Mouse (Mus musculus) bone marrow macrophage, adult 2 months (primary cell): ENCODE measurements around the gene Hist1h4h. TPM values are rescaled to one million over a fixed set of nuclear protein-coding genes. Genes with fewer than 3 reads are reported as not detected.

Experiments used
- H3K27ac ChIP-seq: 2 replicates; pipeline ENCODE4 v1.5.1; 2012; ENCODE audit warnings: low read depth, low read length; ENCODE audit not compliant: insufficient read depth
- H3K4me1 ChIP-seq: 2 replicates; pipeline ENCODE4 v1.6.1; 2012; ENCODE audit warnings: low read length; ENCODE audit not compliant: control insufficient read depth, insufficient read depth
- H3K4me3 ChIP-seq: 2 replicates; pipeline ENCODE4 v1.5.1; 2012; ENCODE audit warnings: mild to moderate bottlenecking, low read length, moderate library complexity; ENCODE audit not compliant: insufficient read depth
- CTCF ChIP-seq: IDR thresholded peaks from 2 replicates; pipeline ENCODE4 v1.5.1; 2012; ENCODE audit warnings: low read depth, mild to moderate bottlenecking, low read length, moderate library complexity
- POLR2A ChIP-seq: IDR thresholded peaks from 2 replicates; pipeline ENCODE4 v1.6.1; 2012; ENCODE audit warnings: mild to moderate bottlenecking, low read depth, low read length, borderline replicate concordance
- polyA plus RNA-seq: library from polyadenylated mRNA; stranded (reverse); fragments of >200 nt; gene quantifications from 2 replicates; pipeline ENCODE4 v1.2.4, GENCODE M21; 2012; ENCODE audit not compliant: missing spikeins, insufficient read depth, insufficient read length

Gene Hist1h4h
- polyA plus RNA-seq = 2.5 and 3.1 TPM in 2 replicates

DNA sequence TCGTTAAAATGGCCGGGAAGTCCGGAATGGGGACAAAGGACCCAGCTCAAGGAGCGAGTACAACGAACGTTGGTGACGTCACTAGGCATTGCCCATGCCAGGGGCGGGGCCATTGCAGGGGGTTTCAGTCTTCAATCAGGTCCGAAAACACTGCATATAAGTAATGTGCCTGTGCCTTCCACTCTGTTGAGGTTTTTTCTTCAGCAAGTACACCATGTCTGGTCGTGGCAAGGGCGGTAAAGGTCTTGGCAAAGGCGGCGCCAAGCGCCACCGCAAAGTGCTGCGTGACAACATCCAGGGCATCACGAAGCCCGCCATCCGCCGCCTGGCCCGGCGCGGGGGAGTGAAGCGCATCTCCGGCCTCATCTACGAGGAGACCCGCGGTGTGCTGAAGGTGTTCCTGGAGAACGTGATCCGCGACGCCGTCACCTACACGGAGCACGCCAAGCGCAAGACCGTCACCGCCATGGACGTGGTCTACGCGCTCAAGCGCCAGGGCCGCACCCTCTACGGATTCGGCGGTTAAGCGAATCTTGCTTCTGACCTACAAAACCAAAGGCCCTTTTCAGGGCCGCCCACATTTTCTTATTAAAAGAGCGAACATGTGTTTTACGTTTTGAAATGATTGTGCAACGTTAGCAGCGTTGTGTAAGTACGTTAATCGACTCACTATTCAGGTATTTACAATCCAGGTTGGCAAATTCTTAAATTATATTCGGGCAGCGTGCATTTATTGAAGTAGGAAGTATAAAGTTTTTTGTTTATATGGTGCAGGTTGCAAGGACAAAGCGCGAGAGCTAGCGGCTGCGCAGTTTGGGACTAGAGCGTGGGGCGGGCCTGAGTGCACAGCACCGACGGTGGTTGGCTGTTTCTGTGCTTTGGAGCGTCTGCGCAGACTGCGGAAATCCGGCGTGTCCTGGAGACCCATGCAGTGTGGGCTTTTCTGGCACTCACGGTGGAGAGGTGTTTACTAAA lies at the start of gene Hist1h4h:
Hist1h4h (plus strand) TSS at position 150 of the 975 bp plus-strand sequence.
- Histone ChIP-seq H3K4me1 (peaks cover 15% of the 10 kb centered on the region), H3K27ac (peak within 1 kb of the TSS; percentile 95), H3K4me3 (peak within 1 kb of the TSS; percentile 71)
- TF ChIP-seq POLR2A (peak; percentile 96), CTCF (no peak)

DNA sequence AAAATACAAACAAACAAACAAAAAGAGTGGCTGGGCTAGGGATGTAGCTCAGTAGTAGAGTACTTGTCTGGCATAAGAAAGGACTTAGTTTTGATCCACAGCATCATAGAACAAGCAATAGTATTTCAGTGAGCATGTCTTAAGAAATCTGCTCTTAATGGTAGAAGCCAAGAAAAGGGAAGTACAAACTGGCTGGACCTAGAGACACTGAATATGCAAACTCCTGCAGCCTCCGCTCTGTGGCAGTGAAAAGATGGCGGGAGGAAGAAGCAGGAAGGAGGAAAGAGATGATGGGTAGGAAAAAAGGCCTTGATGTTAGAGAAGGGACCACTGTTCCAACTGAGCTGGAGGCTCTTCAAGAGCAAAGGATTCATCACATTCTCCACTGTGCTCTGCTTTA lies 47.7 kb upstream of the Hist1h4h start:
- Histone ChIP-seq H3K4me1 (no peaks in the 10 kb centered on the region), H3K4me3 (no peak overlapping the region), H3K27ac (no peak overlapping the region)
- TF ChIP-seq CTCF (no peak), POLR2A (no peak)

DNA sequence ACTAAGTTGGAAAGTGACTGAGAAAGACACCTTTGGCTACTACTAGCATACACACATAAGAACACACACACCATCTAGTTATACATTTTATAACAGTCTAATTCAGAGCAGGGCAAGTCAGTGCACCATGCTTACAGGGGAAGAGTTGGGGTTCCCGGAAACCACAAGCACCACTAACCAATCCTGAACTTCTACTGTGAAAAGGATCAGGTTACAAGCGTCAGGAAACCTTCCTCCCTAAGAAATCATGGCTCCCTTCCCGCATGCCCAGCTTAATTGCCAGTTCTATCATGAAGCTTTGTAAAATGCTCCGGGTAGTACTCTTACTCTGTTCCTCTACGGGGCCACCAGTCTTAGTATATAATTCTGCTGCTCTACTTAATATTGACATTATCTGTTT lies 45.6 kb upstream of the Hist1h4h start:
- H3K4me1 ChIP-seq = no peaks in the 10 kb centered on the region
- H3K4me3 ChIP-seq = no peak overlapping the region
- TF ChIP-seq POLR2A (no peak), CTCF (no peak)
- no peak overlapping the region for H3K27ac ChIP-seq

DNA sequence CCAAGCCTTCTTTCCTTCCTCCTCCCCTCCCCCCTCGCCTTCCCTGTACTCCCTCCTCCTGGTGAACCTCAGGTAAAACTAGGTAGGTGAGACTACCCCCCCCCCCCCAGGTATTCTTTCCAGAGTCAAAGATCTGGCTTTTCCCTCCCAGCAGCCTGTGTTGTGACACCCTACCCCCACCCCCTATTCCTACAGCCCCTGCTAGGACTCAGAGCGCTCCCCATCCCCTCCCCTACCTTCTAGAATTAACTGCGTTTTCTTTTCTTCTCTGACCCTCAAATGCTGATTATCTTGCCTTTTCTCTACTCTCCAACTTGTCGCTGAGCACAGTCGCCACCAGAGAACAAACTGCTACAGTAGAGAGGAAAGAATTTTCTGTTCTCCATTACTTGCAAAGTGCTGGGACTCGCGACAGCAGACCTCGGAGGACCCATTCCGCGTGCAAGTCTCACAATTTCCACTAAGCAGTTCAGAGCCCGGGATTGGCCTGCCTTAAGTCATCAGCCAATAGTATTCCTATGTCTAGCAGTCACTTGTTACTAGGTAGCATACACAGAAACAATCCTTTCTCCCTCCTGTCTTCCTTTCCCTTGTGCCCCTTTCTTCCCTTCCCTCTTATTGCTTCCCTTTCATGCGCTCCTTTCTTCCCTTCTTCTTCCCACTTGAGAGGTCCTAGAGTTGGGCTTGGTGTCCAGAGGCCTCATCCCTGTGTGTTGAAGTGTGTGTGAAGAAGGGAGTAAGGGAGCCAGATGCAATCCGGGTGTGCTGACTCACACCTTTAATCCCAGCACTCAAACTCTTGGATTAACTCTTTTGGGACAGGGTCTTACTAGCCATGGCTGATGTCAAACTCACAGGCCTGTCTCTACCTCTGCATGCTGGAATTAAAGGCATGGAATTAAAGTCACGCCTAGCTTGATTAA lies 42.2 kb upstream of the Hist1h4h start, which contains the start of gene Btn2a2:
Btn2a2 (minus strand) TSS at position 458 of the 923 bp plus-strand sequence.
- Histone ChIP-seq H3K27ac (no peak within 1 kb of the TSS), H3K4me1 (peaks cover 10% of the 10 kb centered on the region), H3K4me3 (peak within 1 kb of the TSS; percentile 33)
- TF ChIP-seq POLR2A (no peak), CTCF (no peak)

DNA sequence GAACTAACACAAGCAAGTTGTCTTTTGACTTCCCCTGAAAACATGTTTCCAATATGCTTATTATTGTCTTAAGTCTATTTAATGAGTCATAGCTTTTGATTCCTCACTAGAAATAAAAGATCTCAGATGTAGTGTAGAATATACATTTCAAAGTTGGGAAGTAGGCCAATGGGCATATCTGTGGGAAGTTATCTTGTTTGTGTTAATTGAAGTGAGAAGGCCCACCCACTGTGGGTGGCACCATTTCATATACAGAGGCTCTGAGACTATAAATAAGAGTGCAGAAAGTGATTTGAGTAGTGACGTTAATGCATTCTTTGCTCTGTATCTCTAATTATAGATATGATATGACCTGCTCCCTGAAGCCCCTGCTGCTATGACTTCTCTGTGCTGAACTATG lies 40.0 kb upstream of the Hist1h4h start:
- Histone ChIP-seq H3K4me1 (peaks cover 10% of the 10 kb centered on the region), H3K4me3 (no peak overlapping the region), H3K27ac (no peak overlapping the region)
- no peak for TF ChIP-seq POLR2A
- TF ChIP-seq CTCF = no peak

DNA sequence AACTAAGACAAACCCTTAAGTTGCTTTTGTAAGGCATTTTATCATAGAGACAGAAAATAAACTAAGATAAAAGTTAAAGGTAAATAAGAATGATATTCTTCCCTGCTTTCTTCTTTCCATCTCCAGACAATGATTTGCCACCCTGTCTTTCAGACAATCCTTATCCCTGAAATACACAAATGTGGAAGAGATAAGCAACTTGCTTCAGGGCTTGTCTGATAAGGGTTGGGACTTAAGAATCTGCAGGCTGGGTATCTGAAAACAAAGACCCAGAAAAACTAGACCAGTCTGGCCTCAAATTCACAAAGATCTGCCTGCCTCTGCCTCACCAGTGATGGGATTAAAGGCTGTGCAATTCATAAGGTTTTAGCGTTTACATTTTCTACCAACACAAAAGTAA lies 39.6 kb upstream of the Hist1h4h start:
- Histone ChIP-seq H3K4me3 (no peak overlapping the region), H3K4me1 (peaks cover 10% of the 10 kb centered on the region), H3K27ac (no peak overlapping the region)
- no peak for TF ChIP-seq POLR2A
- no peak for TF ChIP-seq CTCF

DNA sequence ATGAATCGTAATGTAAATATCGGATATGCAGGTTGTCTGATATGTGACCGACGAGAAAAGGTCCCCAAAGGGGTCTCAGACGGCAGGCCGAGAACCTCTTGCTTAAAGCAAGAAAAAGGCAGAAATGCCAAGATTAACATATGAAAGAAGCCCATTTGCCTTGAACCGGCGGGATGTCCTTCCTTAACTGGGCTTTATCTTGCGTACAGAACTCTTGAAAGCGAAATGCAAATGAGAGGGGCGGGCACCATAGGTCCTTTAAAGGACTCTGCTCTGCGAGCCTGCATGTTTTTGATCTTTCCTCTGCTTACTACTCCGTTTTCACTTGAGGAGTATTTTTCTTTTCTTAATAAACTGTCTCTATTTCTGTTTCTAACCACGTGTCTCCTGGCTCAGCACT lies 38.9 kb upstream of the Hist1h4h start:
- Histone ChIP-seq H3K4me3 (no peak overlapping the region), H3K4me1 (peaks cover 13% of the 10 kb centered on the region), H3K27ac (0 out of 2 replicates have a peak overlapping the region, but pooled peaks have one; percentile 9)
- no peak for TF ChIP-seq POLR2A
- TF ChIP-seq CTCF = no peak

DNA sequence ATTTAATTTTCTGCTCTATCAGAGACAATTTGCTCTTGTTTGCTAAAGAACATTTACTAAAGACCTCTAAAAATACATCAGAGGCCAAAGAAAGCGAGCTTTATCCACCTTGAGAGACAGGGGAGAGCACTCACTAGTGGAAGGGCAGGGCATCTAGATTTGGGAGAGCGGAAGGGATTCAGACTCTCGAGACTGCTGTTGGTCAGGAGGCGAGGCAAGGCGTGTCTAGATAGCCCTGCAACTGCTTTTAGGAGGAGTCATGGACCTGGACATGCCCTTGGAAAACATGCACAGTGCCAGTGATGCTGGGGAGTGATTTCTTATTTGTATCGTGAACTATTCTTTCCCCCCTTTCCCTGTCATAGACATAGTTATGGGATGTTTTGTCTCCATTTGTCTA lies 35.3 kb upstream of the Hist1h4h start:
- Histone ChIP-seq H3K4me1 (peaks cover 15% of the 10 kb centered on the region), H3K4me3 (no peak overlapping the region), H3K27ac (no peak overlapping the region)
- TF ChIP-seq POLR2A (no peak), CTCF (no peak)

DNA sequence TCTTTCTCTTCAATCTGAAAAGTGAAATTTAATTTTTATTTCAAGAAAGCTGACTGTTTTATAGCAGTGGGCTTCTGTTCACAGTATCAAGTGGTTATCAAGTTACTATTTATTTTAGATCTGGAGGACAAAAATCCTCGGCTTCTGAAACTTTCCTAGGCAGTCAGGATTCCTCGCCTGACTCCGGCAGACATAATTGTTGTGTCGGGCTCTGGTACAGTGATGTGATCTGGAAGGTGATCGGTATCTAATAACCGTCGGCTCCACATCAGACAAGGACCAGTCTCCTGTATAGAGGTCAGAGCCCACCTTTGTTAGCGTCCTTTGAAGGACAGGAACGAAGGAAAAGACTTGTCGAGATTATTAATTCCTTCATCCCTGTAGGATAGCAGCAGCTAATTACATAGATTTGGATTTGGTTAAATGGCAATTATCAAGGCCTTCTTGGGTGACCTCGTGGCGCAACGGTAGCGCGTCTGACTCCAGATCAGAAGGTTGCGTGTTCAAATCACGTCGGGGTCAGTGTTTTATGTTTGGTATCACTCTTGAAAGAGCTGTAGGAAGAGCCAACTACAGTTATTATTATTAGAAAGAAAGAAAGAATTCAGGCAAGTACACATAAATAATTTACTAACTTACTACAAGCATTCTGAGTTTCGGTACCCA lies 33.1 kb upstream of the Hist1h4h start:
- TF ChIP-seq CTCF (no peak), POLR2A (no peak)
- Histone ChIP-seq H3K4me1 (peaks cover 15% of the 10 kb centered on the region), H3K4me3 (peak overlapping the region; percentile 40; the same call in 1 of the 2 replicates), H3K27ac (no peak overlapping the region)
